Mouse (Mus musculus) stomach, embryonic 15.5 days (tissue): Measurements from ENCODE around the gene Tex261. TPM values are rescaled to one million over a fixed set of nuclear protein-coding genes. Genes with fewer than 3 reads are reported as not detected.

Experiments
- ATAC-seq: fragments of 200-750 bp; cut with Nextera tagmentation; 2 replicates; pipeline ENCODE4 v1.8.0; 2017; ENCODE audit warnings: low read depth, moderate number of reproducible peaks, moderate TSS enrichment; ENCODE audit not compliant: insufficient read depth, low FRiP score
- H3K27ac ChIP-seq: fragments of 300-500 bp; sonication (generic); 2 replicates; pipeline ENCODE4 v1.5.1; 2015; ENCODE audit warnings: mild to moderate bottlenecking, inconsistent platforms
- H3K27me3 ChIP-seq: fragments of 300-500 bp; sonication (generic); replicated peaks from 2 replicates; pipeline ENCODE4 v1.6.1; 2015; ENCODE audit warnings: inconsistent platforms
- H3K36me3 ChIP-seq: fragments of 300-500 bp; sonication (generic); 2 replicates; pipeline ENCODE4 v1.6.1; 2015; ENCODE audit warnings: inconsistent platforms
- H3K4me1 ChIP-seq: fragments of 300-500 bp; sonication (generic); 2 replicates; pipeline ENCODE4 v1.6.1; 2015; ENCODE audit warnings: inconsistent platforms
- H3K4me2 ChIP-seq: fragments of 300-500 bp; sonication (generic); 2 replicates; pipeline ENCODE4 v1.6.1; 2015; ENCODE audit warnings: mild to moderate bottlenecking, inconsistent platforms
- H3K4me3 ChIP-seq: fragments of 300-500 bp; sonication (generic); replicated peaks from 2 replicates; pipeline ENCODE4 v1.5.1; 2015; ENCODE audit warnings: inconsistent platforms
- H3K9ac ChIP-seq: fragments of 300-500 bp; sonication (generic); 2 replicates; pipeline ENCODE4 v1.6.1; 2015; ENCODE audit warnings: inconsistent platforms
- H3K9me3 ChIP-seq: fragments of 300-500 bp; sonication (generic); 2 replicates; pipeline ENCODE4 v1.6.1; 2016; ENCODE audit warnings: inconsistent platforms
- WGBS: fragments of 180-500 bp; shearing (Covaris S2); methylation state at CpG from one replicate; pipeline ENCODE4 v1.1.7; 2015; 5-methylcytosine and 5-hydroxymethylcytosine counted together
- polyA plus RNA-seq: library from polyadenylated mRNA; unstranded; fragments of >200 nt; fragmentation: Nextera tagmentation; extraction: Ambion mirVana; gene quantifications from 2 replicates; pipeline ENCODE4 v1.2.1, GENCODE M21; 2015

Tex261 gene
- polyA plus RNA-seq, 1 experiment from 2014 or later: 86.2 TPM

DNA sequence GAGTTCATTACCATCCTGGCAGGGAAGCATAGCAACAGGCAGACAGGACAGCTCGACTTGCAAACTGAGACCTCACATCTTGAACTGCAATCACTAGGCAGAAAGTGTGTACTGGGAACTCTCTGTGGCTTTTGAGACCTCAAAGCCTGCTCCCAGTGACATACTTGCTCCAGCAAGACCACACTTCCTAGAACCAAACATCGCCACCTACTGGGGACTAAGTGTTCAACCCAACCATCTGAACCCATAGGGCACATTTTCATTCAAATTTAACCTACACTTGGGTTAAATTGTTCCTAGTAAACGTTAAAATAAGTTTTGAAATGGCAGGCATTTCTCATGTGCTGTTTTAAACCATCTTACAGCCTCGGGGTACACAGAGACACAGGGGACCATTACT lies 48.4 kb downstream of the Tex261 start:
- Histone ChIP-seq H3K27ac (no peak overlapping the region), H3K36me3 (no peaks in the 10 kb centered on the region), H3K4me2 (no peak overlapping the region), H3K9ac (no peak overlapping the region), H3K9me3 (no peaks in the 10 kb centered on the region), H3K4me3 (no peak overlapping the region), H3K27me3 (peaks cover 20% of the 10 kb centered on the region), H3K4me1 (no peaks in the 10 kb centered on the region)
- WGBS: 51% methylated on average over 4 of the region's 4 CpGs
- no peak for ATAC-seq

DNA sequence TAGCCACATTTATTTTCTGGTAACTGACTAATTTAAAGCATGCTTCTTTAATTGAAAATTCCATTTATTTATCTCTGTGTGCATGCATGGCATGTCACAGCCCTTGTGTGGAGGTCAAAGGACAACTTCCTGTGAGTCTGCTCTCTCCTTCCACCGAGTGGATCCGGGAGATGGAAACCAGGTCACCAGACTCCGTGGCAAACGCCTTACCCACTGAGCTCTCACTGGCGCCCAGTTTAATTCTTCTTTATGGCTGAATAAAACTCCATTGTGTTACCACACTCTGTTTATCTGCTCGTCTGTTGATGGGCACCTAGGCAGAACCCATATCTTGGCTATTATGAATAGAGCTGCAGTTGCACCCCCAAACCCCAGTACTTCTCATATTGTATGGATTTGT lies 53.1 kb downstream of the Tex261 start:
- Histone ChIP-seq H3K9ac (no peak overlapping the region), H3K4me3 (no peak overlapping the region), H3K4me1 (no peaks in the 10 kb centered on the region), H3K9me3 (no peaks in the 10 kb centered on the region), H3K27me3 (peaks cover 49% of the 10 kb centered on the region), H3K4me2 (no peak overlapping the region), H3K27ac (no peak overlapping the region), H3K36me3 (no peaks in the 10 kb centered on the region)
- no peak for ATAC-seq
- 16% methylated on average over 6 of the region's 6 CpGs for WGBS

Other genes with a start within 250 kb of the Tex261 start
- 1,291 and 1,344 TPM in 2 replicates for gene Actg2, start 239.5 kb downstream of the Tex261 start, polyA plus RNA-seq
- 23.2 and 24.7 TPM in 2 replicates for gene Stambp, start 203.1 kb downstream of the Tex261 start, polyA plus RNA-seq
- 0.24 TPM in 1 of 2 replicates, not detected in the other for gene Clec4f, start 119.6 kb downstream of the Tex261 start, polyA plus RNA-seq
- 0.08 TPM in 1 of 2 replicates, not detected in the other for gene Cd207, start 98.0 kb downstream of the Tex261 start, polyA plus RNA-seq
- not detected in 2 replicates for gene Vax2, start 64.5 kb downstream of the Tex261 start, polyA plus RNA-seq
- gene Atp6v1b1, start 32.8 kb downstream of the Tex261 start, polyA plus RNA-seq: 0.08 TPM in 1 of 2 replicates, not detected in the other
- not detected in 2 replicates for gene Ankrd53, start 13.2 kb downstream of the Tex261 start, polyA plus RNA-seq
- 64.3 and 69.0 TPM in 2 replicates for gene Nagk, start 19.2 kb upstream of the Tex261 start, polyA plus RNA-seq
- 19.8 and 20.3 TPM in 2 replicates for gene Paip2b, start 55.9 kb upstream of the Tex261 start, polyA plus RNA-seq
- 45.2 and 54.1 TPM in 2 replicates for gene Zfp638, start 91.3 kb upstream of the Tex261 start, polyA plus RNA-seq
- 8.2 and 8.8 TPM in 2 replicates for gene Dysf, start 232.8 kb upstream of the Tex261 start, polyA plus RNA-seq